Mouse (Mus musculus) embryonic facial prominence, embryonic 10.5 days (tissue): Measurements from ENCODE around the gene Sat2. TPM values are rescaled to one million over a fixed set of nuclear protein-coding genes. Genes with fewer than 3 reads are reported as not detected.

ENCODE experiments used
- DNase-seq: peaks from one replicate; pipeline ENCODE4 v3.0.0-alpha.2; 2017; ENCODE audit warnings: low spot score
- H3K27ac ChIP-seq: fragments of 300-500 bp; sonication (generic); replicated peaks from 2 replicates; pipeline ENCODE4 v1.5.1; 2016; ENCODE audit warnings: mild to moderate bottlenecking
- H3K27me3 ChIP-seq: fragments of 300-500 bp; sonication (generic); replicated peaks from 2 replicates; pipeline ENCODE4 v1.6.1; 2016; ENCODE audit warnings: low read depth, mild to moderate bottlenecking; ENCODE audit not compliant: poor library complexity, severe bottlenecking
- H3K36me3 ChIP-seq: fragments of 300-500 bp; sonication (generic); replicated peaks from 2 replicates; pipeline ENCODE4 v1.6.1; 2016; ENCODE audit warnings: mild to moderate bottlenecking, moderate library complexity
- H3K4me1 ChIP-seq: fragments of 300-500 bp; sonication (generic); 2 replicates; pipeline ENCODE4 v1.6.1; 2016
- H3K4me3 ChIP-seq: fragments of 300-500 bp; sonication (generic); 2 replicates; pipeline ENCODE4 v1.5.1; 2016; ENCODE audit warnings: mild to moderate bottlenecking, moderate library complexity
- H3K9me3 ChIP-seq: fragments of 300-500 bp; sonication (generic); 2 replicates; pipeline ENCODE4 v1.6.1; 2016; ENCODE audit warnings: mild to moderate bottlenecking
- WGBS: fragments of 180-500 bp; shearing (Covaris S2); methylation state at CpG from one replicate; pipeline ENCODE4 v1.1.7; 2016; 5-methylcytosine and 5-hydroxymethylcytosine counted together
- polyA plus RNA-seq: library from polyadenylated mRNA; unstranded; fragments of >200 nt; fragmentation: Nextera tagmentation; extraction: Ambion mirVana; gene quantifications from 2 replicates; pipeline ENCODE4 v1.2.1, GENCODE M21; 2016

Gene Sat2
- polyA plus RNA-seq = 16.0 TPM in 2 replicates

- Histone ChIP-seq H3K27ac (peak within 1 kb of the TSS; percentile 91), H3K27me3 (peaks cover 9% of the 10 kb centered on the region)
- under 1% methylated on average over 20 of the region's 20 CpGs for WGBS
These were observed at the start of gene Sat2 for GRCm38 (mm10) chr11:69621571-69622268. Sat2 (plus strand) TSS chr11:69622024.

DNA sequence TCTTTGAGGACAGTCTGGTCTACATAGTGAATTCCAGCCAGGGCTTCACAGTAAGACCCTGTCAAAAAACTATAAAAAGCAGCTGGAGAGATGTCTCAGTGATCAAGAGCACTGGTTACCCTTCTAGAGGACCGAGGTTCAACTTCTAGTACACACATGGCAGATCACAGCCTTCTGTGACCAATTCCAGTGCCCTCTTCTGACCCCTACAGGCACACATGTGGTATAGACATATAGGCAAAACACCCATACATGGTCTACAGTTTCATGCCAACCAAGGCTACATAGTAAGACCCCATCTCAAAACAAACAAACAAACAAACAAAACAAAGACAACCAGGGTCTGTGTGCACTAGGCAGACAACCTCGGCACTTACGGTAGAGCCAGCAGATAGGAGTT is 46.6 kb upstream of the Sat2 start:
- H3K4me3 ChIP-seq = no peak overlapping the region; the same call in 1 of the 2 replicates
- no peaks in the 10 kb centered on the region for H3K27me3 ChIP-seq
- DNase-seq = no peak
- 69% methylated on average over 3 of the region's 3 CpGs for WGBS
- H3K36me3 ChIP-seq = peaks cover 73% of the 10 kb centered on the region
- H3K9me3 ChIP-seq = no peaks in the 10 kb centered on the region
- H3K4me1 ChIP-seq = peaks cover 35% of the 10 kb centered on the region
- no peak overlapping the region for H3K27ac ChIP-seq

More at GRCm38 (mm10) chr11:69621571-69622268, at the start of gene Sat2:
- Histone ChIP-seq H3K4me3 (peak within 1 kb of the TSS; percentile 67), H3K36me3 (no peaks in the 10 kb centered on the region), H3K4me1 (peaks cover 18% of the 10 kb centered on the region), H3K9me3 (no peaks in the 10 kb centered on the region)
- DNase-seq = peak; percentile 90

DNA sequence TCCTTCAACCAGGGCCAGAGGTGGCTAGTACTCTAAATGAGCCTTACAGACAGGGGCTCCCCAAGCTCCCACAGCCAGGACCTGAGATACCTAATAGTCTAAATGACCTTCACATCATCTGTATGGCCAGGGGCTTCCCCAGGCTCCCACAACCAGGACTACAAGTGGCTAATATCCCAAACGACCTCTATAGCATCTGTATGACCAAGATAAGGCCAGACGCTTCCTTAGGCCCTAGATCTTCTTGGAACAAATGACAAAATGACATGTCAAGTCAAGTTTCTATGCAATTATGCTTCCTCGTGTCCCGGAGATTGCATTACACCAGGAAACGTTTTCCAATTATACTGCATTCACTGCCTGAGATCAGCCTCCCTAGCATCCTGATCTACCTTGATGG is 45.5 kb upstream of the Sat2 start:
- 75% methylated on average over 5 of the region's 5 CpGs for WGBS
- Histone ChIP-seq H3K36me3 (peaks cover 62% of the 10 kb centered on the region), H3K4me1 (peaks cover 35% of the 10 kb centered on the region), H3K27ac (no peak overlapping the region), H3K4me3 (no peak overlapping the region), H3K27me3 (no peaks in the 10 kb centered on the region), H3K9me3 (no peaks in the 10 kb centered on the region)
- DNase-seq = no peak

DNA sequence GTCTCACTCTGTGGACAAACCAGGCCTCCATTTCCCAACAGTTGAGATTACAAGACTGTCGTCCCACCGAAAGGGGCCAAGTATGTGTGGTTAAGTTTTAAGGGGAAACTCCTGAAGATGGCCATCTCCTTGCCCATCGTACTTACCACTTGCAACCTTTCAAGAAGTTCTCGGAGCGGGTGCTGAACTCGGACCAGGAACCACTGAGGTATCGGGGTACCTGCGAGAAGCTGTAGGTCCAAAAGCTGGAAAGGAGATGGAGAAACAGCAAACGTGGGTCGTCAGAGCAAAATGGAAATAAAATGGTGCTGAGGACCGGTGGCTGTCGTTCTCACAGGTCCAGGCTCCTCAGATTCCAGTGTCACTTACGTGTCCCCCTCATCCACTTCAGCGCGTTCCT is 43.5 kb upstream of the Sat2 start:
- Histone ChIP-seq H3K4me1 (peaks cover 46% of the 10 kb centered on the region), H3K9me3 (no peaks in the 10 kb centered on the region), H3K27ac (peak overlapping the region; percentile 93), H3K27me3 (no peaks in the 10 kb centered on the region), H3K4me3 (peak overlapping the region; percentile 91), H3K36me3 (peaks cover 51% of the 10 kb centered on the region)
- DNase-seq = no peak
- 15% methylated on average over 15 of the region's 15 CpGs for WGBS

- peak; percentile 98 for DNase-seq
- peak overlapping the region; percentile 91 for H3K4me3 ChIP-seq
- peaks cover 46% of the 10 kb centered on the region for H3K4me1 ChIP-seq
- H3K36me3 ChIP-seq = peaks cover 51% of the 10 kb centered on the region
- no peaks in the 10 kb centered on the region for H3K9me3 ChIP-seq
- peak overlapping the region; percentile 93 for H3K27ac ChIP-seq
- WGBS = 3% methylated on average over 39 of the region's 39 CpGs
- H3K27me3 ChIP-seq = no peaks in the 10 kb centered on the region
These were observed 42.5 kb upstream of the Sat2 start for GRCm38 (mm10) chr11:69579128-69580017.

GRCm38 (mm10) chr11:69580091-69580514 is 41.7 kb upstream of the Sat2 start, which contains the start of the genes Wrap53 and Trp53:
Wrap53 (minus strand) TSS chr11:69580255.
Trp53 (plus strand) TSS chr11:69580359.
- Histone ChIP-seq H3K4me1 (peaks cover 44% of the 10 kb centered on the region), H3K27ac (peak within 1 kb of the TSS; percentile 93), H3K36me3 (peaks cover 51% of the 10 kb centered on the region), H3K4me3 (peak within 1 kb of the TSS; percentile 91), H3K9me3 (no peaks in the 10 kb centered on the region), H3K27me3 (no peaks in the 10 kb centered on the region)
- DNase-seq = peak; percentile 93
- 0% methylated on average over 13 of the region's 13 CpGs for WGBS

DNA sequence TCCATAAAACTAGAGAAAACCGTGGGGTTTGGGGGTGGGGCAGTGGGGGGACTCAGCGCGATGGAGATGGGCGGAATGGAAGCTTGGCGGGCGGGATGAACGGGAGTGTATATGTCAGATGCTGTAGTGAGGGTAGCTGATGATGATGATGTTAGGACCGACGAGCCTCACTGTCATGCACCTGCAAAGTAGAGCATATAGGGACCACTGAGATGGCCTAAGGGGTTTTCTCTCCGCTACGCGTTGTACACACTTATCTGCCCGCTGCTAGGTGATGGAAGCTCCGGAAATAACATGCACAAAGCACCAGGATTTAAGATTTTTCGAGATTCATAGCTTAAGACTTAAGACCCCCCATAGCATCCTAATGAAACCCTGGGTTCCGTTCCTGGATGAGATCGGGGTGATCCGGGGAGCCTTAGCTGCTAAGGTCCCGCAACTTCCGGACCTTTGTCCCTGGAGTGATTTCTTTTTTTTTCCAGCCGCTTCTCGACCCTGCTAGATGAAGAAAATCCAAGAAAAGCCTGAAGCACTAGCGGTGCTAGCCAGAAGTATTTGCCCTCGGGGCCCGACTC is 41.2 kb upstream of the Sat2 start:
- Histone ChIP-seq H3K27me3 (no peaks in the 10 kb centered on the region), H3K4me1 (peaks cover 40% of the 10 kb centered on the region), H3K36me3 (peaks cover 46% of the 10 kb centered on the region), H3K9me3 (no peaks in the 10 kb centered on the region), H3K27ac (peak overlapping the region; percentile 93), H3K4me3 (peak overlapping the region; percentile 91)
- under 1% methylated on average over 25 of the region's 25 CpGs for WGBS
- no peak for DNase-seq

DNA sequence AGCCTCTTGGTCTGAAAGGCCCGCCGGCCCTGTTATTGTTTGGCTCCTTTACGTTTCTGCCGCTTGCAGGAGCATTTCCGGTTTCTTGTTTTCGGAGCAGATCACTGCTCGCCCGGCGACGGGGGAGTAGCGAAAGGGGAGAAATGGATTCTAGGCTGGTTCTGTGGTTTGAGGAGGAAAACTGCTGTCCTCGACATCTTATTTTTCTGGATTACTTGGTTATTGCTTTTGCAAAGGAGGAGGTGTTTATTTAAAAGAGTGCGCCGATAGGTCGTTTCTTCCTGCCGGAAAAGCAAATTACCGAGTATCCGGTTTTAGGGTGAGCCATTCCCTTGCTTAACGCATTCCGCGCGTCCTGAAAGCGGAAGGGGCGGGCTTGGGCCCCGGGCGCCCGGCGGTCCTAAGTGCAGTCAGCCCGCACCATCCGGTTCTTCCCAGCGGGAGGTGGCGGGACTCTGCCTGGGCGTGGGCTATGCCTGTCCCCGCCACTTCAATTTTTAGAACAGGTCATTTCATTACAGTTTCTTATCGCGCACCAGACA is 40.6 kb upstream of the Sat2 start:
- peaks cover 46% of the 10 kb centered on the region for H3K4me1 ChIP-seq
- no peaks in the 10 kb centered on the region for H3K9me3 ChIP-seq
- H3K27ac ChIP-seq = peak overlapping the region; percentile 93
- WGBS = under 1% methylated on average over 36 of the region's 36 CpGs
- peaks cover 45% of the 10 kb centered on the region for H3K36me3 ChIP-seq
- peak; percentile 96 for DNase-seq
- H3K27me3 ChIP-seq = no peaks in the 10 kb centered on the region
- H3K4me3 ChIP-seq = peak overlapping the region; percentile 91

DNA sequence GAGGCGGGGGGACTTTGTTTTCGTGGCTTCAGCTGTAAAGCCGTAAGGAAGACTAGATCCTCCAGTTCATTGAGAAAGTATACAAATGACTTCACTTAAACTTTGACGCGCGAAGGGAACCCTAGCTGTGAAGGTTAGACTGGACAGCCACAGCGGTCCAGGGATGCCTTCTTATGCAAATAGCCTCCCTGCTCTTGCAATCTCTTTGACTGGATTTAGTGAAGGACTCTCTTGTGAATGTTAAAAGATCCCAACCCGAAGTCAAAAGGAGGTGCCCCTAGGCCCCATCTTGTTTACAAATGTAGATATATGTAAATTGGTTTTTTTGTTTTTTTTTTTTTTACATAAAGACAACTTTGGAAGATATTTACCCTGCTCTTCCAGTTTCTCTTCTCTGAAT is 40.0 kb upstream of the Sat2 start:
- Histone ChIP-seq H3K9me3 (no peaks in the 10 kb centered on the region), H3K27me3 (no peaks in the 10 kb centered on the region), H3K27ac (peak overlapping the region; percentile 93), H3K4me1 (peaks cover 42% of the 10 kb centered on the region), H3K4me3 (peak overlapping the region; percentile 91), H3K36me3 (peaks cover 46% of the 10 kb centered on the region)
- no peak for DNase-seq
- 2% methylated on average over 8 of the region's 8 CpGs for WGBS

GRCm38 (mm10) chr11:69582230-69582805 is 39.5 kb upstream of the Sat2 start:
- Histone ChIP-seq H3K9me3 (no peaks in the 10 kb centered on the region), H3K4me1 (peaks cover 37% of the 10 kb centered on the region), H3K36me3 (peaks cover 46% of the 10 kb centered on the region), H3K4me3 (peak overlapping the region; percentile 91), H3K27ac (peak overlapping the region; percentile 93), H3K27me3 (no peaks in the 10 kb centered on the region)
- DNase-seq = no peak
- WGBS = 66% methylated on average over 9 of the region's 9 CpGs

DNA sequence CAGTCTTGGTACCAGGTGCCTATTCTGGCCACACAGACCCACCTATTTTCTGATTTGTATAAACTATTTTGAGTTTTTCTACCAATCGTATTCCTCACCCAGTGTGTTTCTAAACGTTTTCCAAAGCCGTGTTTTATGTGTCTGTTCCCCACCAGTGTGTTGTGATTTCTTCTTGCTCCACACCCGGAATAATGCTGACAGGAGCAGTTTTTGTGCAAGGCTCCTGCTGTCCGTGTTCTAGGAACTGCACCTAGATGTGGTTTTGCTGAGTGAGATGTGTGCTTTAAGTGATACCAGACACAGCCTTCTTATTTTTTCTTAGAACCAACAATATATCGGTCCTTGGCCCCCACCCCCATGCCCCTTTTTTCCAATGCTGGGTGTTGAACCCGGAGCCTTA is 37.8 kb upstream of the Sat2 start:
- H3K36me3 ChIP-seq = peaks cover 60% of the 10 kb centered on the region
- H3K27me3 ChIP-seq = no peaks in the 10 kb centered on the region
- no peak for DNase-seq
- peaks cover 25% of the 10 kb centered on the region for H3K4me1 ChIP-seq
- 92% methylated on average over 7 of the region's 7 CpGs for WGBS
- no peaks in the 10 kb centered on the region for H3K9me3 ChIP-seq
- 0 out of 2 replicates have a peak overlapping the region, but pooled peaks have one; percentile 19 for H3K4me3 ChIP-seq
- no peak overlapping the region for H3K27ac ChIP-seq

- H3K36me3 ChIP-seq = peaks cover 69% of the 10 kb centered on the region
- no peaks in the 10 kb centered on the region for H3K9me3 ChIP-seq
- 95% methylated on average over 13 of the region's 13 CpGs for WGBS
These were observed 36.9 kb upstream of the Sat2 start for GRCm38 (mm10) chr11:69584937-69585336.

More at GRCm38 (mm10) chr11:69584937-69585336, 36.9 kb upstream of the Sat2 start:
- H3K4me1 ChIP-seq = peaks cover 19% of the 10 kb centered on the region
- H3K27me3 ChIP-seq = no peaks in the 10 kb centered on the region
- DNase-seq = no peak
- H3K4me3 ChIP-seq = no peak overlapping the region
- no peak overlapping the region for H3K27ac ChIP-seq
